Mouse (Mus musculus) liver, adult 2 months (tissue): ENCODE results near the gene Gm28042.

Experiments used
- CTCF ChIP-seq: fragments of 200-500 bp; IDR thresholded peaks from 2 replicates; pipeline ENCODE4 v1.5.1; 2011; ENCODE audit warnings: low read depth, low read length, control low read depth
- POLR2A ChIP-seq: fragments of 200-500 bp; IDR thresholded peaks from 2 replicates; pipeline ENCODE4 v1.6.1; 2011; ENCODE audit warnings: low read length, control low read depth; ENCODE audit not compliant: insufficient read depth; ENCODE audit errors: extremely low read depth

- TF ChIP-seq CTCF (no peak), POLR2A (no peak)
These were observed 34.9 kb upstream of the Gm28042 start for GRCm38 (mm10) chr2:119992349-119992748.
